Mouse (Mus musculus) lung, embryonic 16.5 days (tissue): ENCODE measurements around the gene Scarf2. TPM values are rescaled to one million over a fixed set of nuclear protein-coding genes. Genes with fewer than 3 reads are reported as not detected.

ENCODE experiments used
- ATAC-seq: fragments of 200-750 bp; cut with Nextera tagmentation; 2 replicates; pipeline ENCODE4 v1.8.0; 2017; ENCODE audit warnings: low read depth, mild to moderate bottlenecking, moderate library complexity
- H3K27ac ChIP-seq: fragments of 300-500 bp; sonication (generic); 2 replicates; pipeline ENCODE4 v1.5.1; 2014; ENCODE audit warnings: mild to moderate bottlenecking, control low read depth, low read length
- H3K27me3 ChIP-seq: fragments of 300-500 bp; sonication (generic); 2 replicates; pipeline ENCODE4 v1.6.1; 2014; ENCODE audit warnings: low read depth, low read length, mixed read lengths; ENCODE audit not compliant: control insufficient read depth, insufficient read depth
- H3K36me3 ChIP-seq: fragments of 300-500 bp; sonication (generic); 2 replicates; pipeline ENCODE4 v1.6.1; 2014; ENCODE audit warnings: low read length; ENCODE audit not compliant: control insufficient read depth, insufficient read depth
- H3K4me1 ChIP-seq: fragments of 300-500 bp; sonication (generic); replicated peaks from 2 replicates; pipeline ENCODE4 v1.6.1; 2014; ENCODE audit warnings: low read length, mixed read lengths; ENCODE audit not compliant: control insufficient read depth, insufficient read depth
- H3K4me2 ChIP-seq: fragments of 300-500 bp; sonication (generic); 2 replicates; pipeline ENCODE4 v1.6.1; 2014; ENCODE audit warnings: low read depth, low read length, control low read depth
- H3K4me3 ChIP-seq: fragments of 300-500 bp; sonication (generic); 2 replicates; pipeline ENCODE4 v1.5.1; 2014; ENCODE audit warnings: mild to moderate bottlenecking, low read length, control low read depth
- H3K9ac ChIP-seq: fragments of 300-500 bp; sonication (generic); 2 replicates; pipeline ENCODE4 v1.6.1; 2014; ENCODE audit warnings: low read length, control low read depth
- H3K9me3 ChIP-seq: fragments of 300-500 bp; sonication (generic); 2 replicates; pipeline ENCODE4 v1.6.1; 2016; ENCODE audit warnings: low read length; ENCODE audit not compliant: control insufficient read depth
- WGBS: fragments of 180-500 bp; shearing (Covaris S2); extraction: QIAGEN DNeasy Blood & Tissue Kit; methylation state at CpG from one replicate; pipeline ENCODE4 v1.1.7; 2014; 5-methylcytosine and 5-hydroxymethylcytosine counted together
- polyA plus RNA-seq: library from polyadenylated mRNA; unstranded; fragments of >200 nt; fragmentation: Nextera tagmentation; extraction: Ambion mirVana; gene quantifications from 2 replicates; pipeline ENCODE4 v1.2.1, GENCODE M21; 2015

Scarf2 gene
- polyA plus RNA-seq, 1 experiment from 2014 or later, result 12.4 TPM

GRCm38 (mm10) chr16:17803675-17804448, 6.8 kb downstream of the Scarf2 start:
- Histone ChIP-seq H3K4me3 (peak overlapping the region; percentile 41), H3K36me3 (peaks cover 2% of the 10 kb centered on the region; the same call in 1 of the 2 replicates), H3K4me2 (peak overlapping the region; percentile 60), H3K9me3 (no peaks in the 10 kb centered on the region), H3K4me1 (peaks cover 87% of the 10 kb centered on the region), H3K27me3 (peaks cover 60% of the 10 kb centered on the region), H3K27ac (no peak overlapping the region), H3K9ac (peak overlapping the region; percentile 17)
- ATAC-seq, result no peak
- WGBS, result 33% methylated on average over 33 of the region's 33 CpGs

DNA sequence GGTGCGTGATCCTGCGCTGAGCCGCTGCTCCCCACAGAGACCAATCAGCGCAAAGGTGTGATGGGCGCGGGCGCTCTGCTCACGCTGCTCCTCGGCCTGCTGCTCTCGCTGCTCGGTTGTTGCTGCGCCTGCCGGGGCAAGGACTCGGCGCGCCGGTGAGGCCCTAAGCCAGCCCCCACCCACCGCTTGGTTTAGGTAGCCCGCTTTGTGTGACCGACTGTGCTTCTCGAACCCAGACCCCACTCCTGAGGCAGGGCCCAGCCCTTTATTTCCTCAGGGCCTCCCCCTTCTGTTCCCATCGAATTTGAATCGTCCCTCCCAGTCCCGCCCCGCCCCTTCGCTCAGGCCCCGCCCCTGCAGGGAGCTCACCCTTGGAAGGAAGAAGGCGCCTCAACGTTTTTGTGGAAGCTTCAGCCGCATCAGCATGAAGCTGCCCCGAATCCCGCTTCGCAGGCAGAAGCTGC, 7.4 kb downstream of the Scarf2 start:
- WGBS, result 17% methylated on average over 31 of the region's 33 CpGs
- peak overlapping the region; percentile 17 for H3K9ac ChIP-seq

DNA sequence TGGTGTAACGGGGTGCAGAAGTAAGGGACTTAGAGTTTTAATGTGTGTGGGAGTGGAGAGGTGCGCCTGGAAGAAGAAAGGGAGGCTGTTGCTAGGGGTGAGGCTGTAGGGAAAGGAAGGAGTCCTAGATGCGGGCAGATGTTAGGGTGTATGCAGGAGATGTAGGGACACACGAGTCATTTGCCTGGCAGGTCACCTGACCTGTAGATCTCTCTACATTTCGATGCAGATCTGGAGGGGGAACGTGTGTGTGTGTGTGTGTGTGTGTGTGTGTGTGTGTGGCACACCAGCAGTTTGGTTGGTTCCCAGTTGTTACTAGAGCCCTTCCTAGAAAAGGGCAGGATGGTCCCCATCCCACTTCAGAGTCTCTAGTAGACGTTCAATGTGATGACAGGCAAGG, 7.9 kb downstream of the Scarf2 start:
- Histone ChIP-seq H3K4me1 (peaks cover 87% of the 10 kb centered on the region), H3K4me2 (peak overlapping the region; percentile 59; the same call in 1 of the 2 replicates), H3K4me3 (peak overlapping the region; percentile 37), H3K36me3 (peaks cover 2% of the 10 kb centered on the region; the same call in 1 of the 2 replicates), H3K9ac (no peak overlapping the region), H3K27me3 (peaks cover 52% of the 10 kb centered on the region), H3K27ac (no peak overlapping the region), H3K9me3 (no peaks in the 10 kb centered on the region)
- ATAC-seq, result no peak
- 38% methylated on average over 7 of the region's 7 CpGs for WGBS

More for the DNA sequence above, 7.4 kb downstream of the Scarf2 start:
- peaks cover 2% of the 10 kb centered on the region; the same call in 1 of the 2 replicates for H3K36me3 ChIP-seq
- peaks cover 54% of the 10 kb centered on the region for H3K27me3 ChIP-seq
- peak overlapping the region; percentile 37 for H3K4me3 ChIP-seq
- no peak overlapping the region for H3K27ac ChIP-seq
- H3K4me1 ChIP-seq, result peaks cover 86% of the 10 kb centered on the region
- peak overlapping the region; percentile 59 for H3K4me2 ChIP-seq
- ATAC-seq, result peak; percentile 26; the same call in 1 of the 2 replicates
- H3K9me3 ChIP-seq, result no peaks in the 10 kb centered on the region

GRCm38 (mm10) chr16:17806581-17807191, 9.6 kb downstream of the Scarf2 start:
- Histone ChIP-seq H3K4me3 (peak overlapping the region; percentile 53), H3K9me3 (no peaks in the 10 kb centered on the region), H3K9ac (peak overlapping the region; percentile 73), H3K4me2 (peak overlapping the region; percentile 89), H3K27ac (peak overlapping the region; percentile 74), H3K36me3 (peaks cover 2% of the 10 kb centered on the region; the same call in 1 of the 2 replicates), H3K4me1 (peaks cover 83% of the 10 kb centered on the region), H3K27me3 (peaks cover 45% of the 10 kb centered on the region)
- WGBS, result 8% methylated on average over 35 of the region's 50 CpGs
- ATAC-seq, result peak; percentile 8; the same call in 1 of the 2 replicates

GRCm38 (mm10) chr16:17807192-17808009, 10.3 kb downstream of the Scarf2 start:
- H3K4me3 ChIP-seq, result peak overlapping the region; percentile 53
- peak; percentile 59 for ATAC-seq
- H3K36me3 ChIP-seq, result peaks cover 2% of the 10 kb centered on the region; the same call in 1 of the 2 replicates
- peak overlapping the region; percentile 73 for H3K9ac ChIP-seq
- no peaks in the 10 kb centered on the region for H3K9me3 ChIP-seq
- WGBS, result 9% methylated on average over 56 of the region's 73 CpGs
- H3K4me1 ChIP-seq, result peaks cover 75% of the 10 kb centered on the region
- H3K4me2 ChIP-seq, result peak overlapping the region; percentile 89
- H3K27ac ChIP-seq, result peak overlapping the region; percentile 74
- peaks cover 38% of the 10 kb centered on the region for H3K27me3 ChIP-seq

DNA sequence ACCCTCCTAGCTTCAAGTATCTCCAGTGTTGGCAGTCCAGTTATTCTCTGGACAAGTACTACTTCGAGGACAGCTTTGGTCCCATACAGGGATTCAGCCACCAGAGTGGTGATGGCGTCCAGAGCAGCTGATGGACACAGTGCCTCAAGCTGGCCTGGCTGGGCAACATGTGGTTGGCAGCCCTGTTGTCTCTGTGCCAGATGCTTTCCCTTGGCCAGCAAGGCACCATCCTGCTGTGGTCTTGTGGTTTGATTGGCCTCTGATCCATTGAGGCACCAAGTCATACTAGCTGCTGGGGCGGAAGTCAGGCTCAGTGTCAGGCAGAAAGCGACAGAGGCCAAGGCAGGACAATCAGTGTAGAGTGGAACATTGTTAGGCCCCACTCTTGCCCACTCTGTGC, 12.0 kb downstream of the Scarf2 start:
- Histone ChIP-seq H3K4me1 (peaks cover 59% of the 10 kb centered on the region), H3K36me3 (peaks cover 2% of the 10 kb centered on the region; the same call in 1 of the 2 replicates), H3K27me3 (peaks cover 22% of the 10 kb centered on the region), H3K9me3 (no peaks in the 10 kb centered on the region), H3K27ac (peak overlapping the region; percentile 60), H3K4me2 (no peak overlapping the region), H3K9ac (no peak overlapping the region), H3K4me3 (no peak overlapping the region)
- ATAC-seq, result no peak
- WGBS, result 64% methylated on average over 4 of the region's 4 CpGs

- Histone ChIP-seq H3K4me2 (no peak overlapping the region), H3K9ac (no peak overlapping the region)
- peak; percentile 74 for ATAC-seq
These were observed 12.6 kb downstream of the Scarf2 start for GRCm38 (mm10) chr16:17809711-17810110.

GRCm38 (mm10) chr16:17812120-17812519, 15.0 kb downstream of the Scarf2 start:
- Histone ChIP-seq H3K9ac (no peak overlapping the region), H3K4me3 (no peak overlapping the region), H3K27ac (no peak overlapping the region), H3K4me1 (peaks cover 34% of the 10 kb centered on the region), H3K9me3 (no peaks in the 10 kb centered on the region), H3K4me2 (no peak overlapping the region), H3K36me3 (peaks cover 2% of the 10 kb centered on the region; the same call in 1 of the 2 replicates), H3K27me3 (no peaks in the 10 kb centered on the region)
- WGBS, result 2% methylated on average over 5 of the region's 5 CpGs
- no peak for ATAC-seq

More at GRCm38 (mm10) chr16:17809711-17810110, 12.6 kb downstream of the Scarf2 start:
- Histone ChIP-seq H3K36me3 (peaks cover 2% of the 10 kb centered on the region; the same call in 1 of the 2 replicates), H3K27ac (peak overlapping the region; percentile 80), H3K9me3 (no peaks in the 10 kb centered on the region), H3K27me3 (peaks cover 19% of the 10 kb centered on the region), H3K4me1 (peaks cover 53% of the 10 kb centered on the region), H3K4me3 (no peak overlapping the region)
- WGBS, result 11% methylated on average over 7 of the region's 7 CpGs
